9 mouse cellular contexts compared by ENCODE assay signal in genomic region chr2:27926478-27927165, GRCm38 (mm10). TPM values are rescaled to one million over a fixed set of nuclear protein-coding genes. Genes with fewer than 3 reads are reported as not detected.
DNase-seq lines count a peak whose midpoint lies in the region; ATAC-seq and TF ChIP-seq lines count a peak whose summit lies in the region.
"Had no signal": no experiment of that assay in that cellular context is flagged by ENCODE, and none has a peak within 500 bp of the region (broad histone marks: within the 10 kb centered on the region; RNA-seq: fewer than 3 reads in every experiment).

No protein-coding gene starts in this region.

- H3K4me1 ChIP-seq in liver, embryonic 11.5 days (replicated peaks; ENCODE audit: control insufficient read depth, insufficient read depth, low read length) = no peaks in the 10 kb centered on the region; the same call in 1 of the 2 replicates
- H3K4me1 ChIP-seq in heart, postnatal 0 days (ENCODE audit: control insufficient read depth, insufficient read depth) = no peaks in the 10 kb centered on the region; the same call in 1 of the 2 replicates
- no peaks in the 10 kb centered on the region for H3K4me1 ChIP-seq in neural tube, embryonic 11.5 days (ENCODE audit: control insufficient read depth, insufficient read depth, low read length)

- H3K27me3 ChIP-seq in liver, embryonic 11.5 days (replicated peaks; ENCODE audit: control insufficient read depth, insufficient read depth, low read length) = no peaks in the 10 kb centered on the region
- H3K27me3 ChIP-seq in heart, postnatal 0 days (ENCODE audit: control insufficient read depth, insufficient read depth, low read length) = no peaks in the 10 kb centered on the region
- H3K27me3 ChIP-seq in neural tube, embryonic 11.5 days (ENCODE audit: control insufficient read depth, insufficient read depth, low read length) = no peaks in the 10 kb centered on the region

- no peaks in the 10 kb centered on the region for H3K9me3 ChIP-seq in liver, embryonic 11.5 days (ENCODE audit: control insufficient read depth, low read length)
- no peaks in the 10 kb centered on the region for H3K9me3 ChIP-seq in heart, postnatal 0 days (replicated peaks; ENCODE audit: control insufficient read depth, low read length)
- H3K9me3 ChIP-seq in neural tube, embryonic 11.5 days (ENCODE audit: control insufficient read depth, low read length) = no peaks in the 10 kb centered on the region

- WGBS in liver, embryonic 11.5 days = 38% methylated on average over 7 of the region's 7 CpGs
- 32% methylated on average over 7 of the region's 7 CpGs for WGBS in heart, postnatal 0 days
- WGBS in neural tube, embryonic 11.5 days = 46% methylated on average over 7 of the region's 7 CpGs

- no peaks in the 10 kb centered on the region for H3K36me3 ChIP-seq in liver, embryonic 11.5 days (ENCODE audit: control insufficient read depth, insufficient read depth, low read length)
- 0 out of 2 replicates have a peak, but pooled peaks cover 3% of the 10 kb centered on the region for H3K36me3 ChIP-seq in heart, postnatal 0 days (replicated peaks; ENCODE audit: control insufficient read depth, insufficient read depth, low read length)
- H3K36me3 ChIP-seq in neural tube, embryonic 11.5 days (ENCODE audit: control insufficient read depth, insufficient read depth, low read length) = no peaks in the 10 kb centered on the region

- H3K4me2 ChIP-seq in liver, embryonic 11.5 days = no peak overlapping the region
- no peak overlapping the region for H3K4me2 ChIP-seq in heart, postnatal 0 days (ENCODE audit: low read depth, low read length)
- no peak overlapping the region for H3K4me2 ChIP-seq in neural tube, embryonic 11.5 days (ENCODE audit: low read depth)

- no peak overlapping the region for H3K4me3 ChIP-seq in liver, embryonic 11.5 days (ENCODE audit: low read depth, low read length)
- H3K4me3 ChIP-seq in heart, postnatal 0 days (ENCODE audit: low read depth, low read length) = no peak overlapping the region
- H3K4me3 ChIP-seq in neural tube, embryonic 11.5 days (ENCODE audit: low read depth, low read length) = no peak overlapping the region

- peak; percentile 87 for TF ChIP-seq CTCF in heart, postnatal 0 days (IDR thresholded peaks at IDR 0.05; ENCODE audit: low read depth)

- H3K9ac ChIP-seq in liver, embryonic 11.5 days (ENCODE audit: low read depth, low read length) = no peak overlapping the region
- no peak overlapping the region for H3K9ac ChIP-seq in heart, postnatal 0 days (replicated peaks; ENCODE audit: low read depth, low read length)
- no peak overlapping the region for H3K9ac ChIP-seq in neural tube, embryonic 11.5 days (ENCODE audit: low read length)

- no peak for ATAC-seq in liver, embryonic 11.5 days (replicated peaks; ENCODE audit: low FRiP score)
- ATAC-seq in heart, postnatal 0 days (ENCODE audit: insufficient read depth, low read depth) = peak; percentile 65
- ATAC-seq in neural tube, embryonic 11.5 days (ENCODE audit: insufficient read depth, low FRiP score, low TSS enrichment) = no peak
- ATAC-seq in monocyte, adult 5-6 weeks (replicated peaks; ENCODE audit: insufficient number of reproducible peaks, low FRiP score, low TSS enrichment, poor library complexity, severe bottlenecking) = no peak

- intact Hi-C loops in left cerebral cortex, postnatal 10 days (cut with DNase I) = loop anchor here (2.0 to 5.0 kb wide), 2 partner anchors 276 to 492 kb away; no protein-coding TSS in a partner anchor

- DNase-seq in liver = peak; percentile 58
- DNase-seq in liver, embryonic 11.5 days (ENCODE audit: low spot score) = no peak
- peak; percentile 46 for DNase-seq in adrenal gland, adult 8-10 months
- peak; percentile 35 for DNase-seq in embryo, embryonic 11.5 days (ENCODE audit: low read depth, low spot score)
- DNase-seq in heart, postnatal 0 days (ENCODE audit: low spot score) = peak; percentile 66
- peak; percentile 62 to 71 for DNase-seq in left cerebral cortex, postnatal 10 days (ENCODE audit: extremely low spot score in 1 of 2, low spot score in 2 of 2)
- peak; percentile 56 for DNase-seq in neural tube, embryonic 11.5 days (ENCODE audit: low spot score)

- no peak overlapping the region for H3K27ac ChIP-seq in liver, embryonic 11.5 days (ENCODE audit: low read depth, low read length)
- H3K27ac ChIP-seq in heart, postnatal 0 days (ENCODE audit: low read depth) = no peak overlapping the region
- no peak overlapping the region for H3K27ac ChIP-seq in neural tube, embryonic 11.5 days (ENCODE audit: low read depth, low read length)
- H3K27ac ChIP-seq: macrophage had no signal

- no peak for TF ChIP-seq EP300 in heart, postnatal 0 days (IDR thresholded peaks at IDR 0.05; ENCODE audit: low read depth)

RNA-seq across cellular contexts. Expression of gene Col5a1, which starts 40.4 kb away (rescaled TPM):
- 23.3 and 27.9 TPM in 2 replicates for polyA plus RNA-seq in liver, embryonic 11.5 days (2014; fragmentation: Nextera tagmentation; extraction: Ambion mirVana)
- total RNA-seq in adrenal gland, adult 8-10 months (2022) = 10 to 100 TPM; 27.1 to 42.7 (median 35.2) TPM
- total RNA-seq in heart, postnatal 0 days (2014; rRNA removed; ENCODE audit: low replicate concordance) = 97.4 and 129 TPM in 2 replicates
- 40.6 and 41.9 TPM in 2 replicates for polyA plus RNA-seq in heart, postnatal 0 days (2015; fragmentation: Nextera tagmentation; extraction: Ambion mirVana)
- 10 to 100 TPM; 10.4 to 13.1 TPM for total RNA-seq in left cerebral cortex, postnatal 10 days (2021)
- polyA plus RNA-seq in neural tube, embryonic 11.5 days (2014; fragmentation: Nextera tagmentation; extraction: Ambion mirVana) = 28.1 and 30.1 TPM in 2 replicates
- total RNA-seq in monocyte, adult 5-6 weeks (2017) = under 0.01 to 0.10 TPM in 2 of 3 replicates, not detected in the other

Comparison
In these comparisons a context has a peak if more than half of its experiments do, and no peak if none do; other contexts are left out.
1. RNA of gene Col5a1, which starts 40.4 kb away (total RNA-seq): 97.4 to 129 TPM in heart, postnatal 0 days, 27.1 to 42.7 TPM in adrenal gland, adult 8-10 months and 10.4 to 13.1 TPM in left cerebral cortex, postnatal 10 days; under 0.01 to 0.10 TPM in monocyte, adult 5-6 weeks; every median in the first group is over 10 times any median in the second.